Mouse (Mus musculus) CH12.LX (cell line): ENCODE results near the gene Kalrn. TPM values are rescaled to one million over a fixed set of nuclear protein-coding genes. Genes with fewer than 3 reads are reported as not detected.

Experiments
- DNase-seq: peaks from one replicate; pipeline ENCODE4 v3.0.0-alpha.2; 2013; ENCODE audit errors: extremely low read depth
- H3K27ac ChIP-seq: 2 replicates; pipeline ENCODE4 v1.5.1; 2012; ENCODE audit warnings: low read depth, mild to moderate bottlenecking, control low read depth, moderate library complexity; ENCODE audit not compliant: insufficient read depth
- H3K27me3 ChIP-seq: replicated peaks from 2 replicates; pipeline ENCODE3; 2012; ENCODE audit warnings: inconsistent platforms
- H3K36me3 ChIP-seq, 2 experiments: replicated peaks in 1 of 2; 2 replicates each; pipeline versions ENCODE3 to v1.6.1; 2012; ENCODE audit warnings: inconsistent platforms in 1 of 2, low read length in 1 of 2, mild to moderate bottlenecking in 1 of 2, mixed read lengths in 1 of 2, moderate library complexity in 1 of 2; ENCODE audit not compliant: control insufficient read depth in 1 of 2, insufficient read depth in 1 of 2
- H3K4me1 ChIP-seq, 2 experiments: 2 replicates each; pipeline ENCODE4 v1.6.1; 2012; ENCODE audit warnings: inconsistent platforms in 1 of 2, moderate library complexity in 1 of 2; ENCODE audit not compliant: insufficient read depth in 2 of 2, control insufficient read depth in 1 of 2
- H3K4me2 ChIP-seq: 2 replicates; pipeline ENCODE4 v1.6.1; 2012; ENCODE audit warnings: low read depth, mild to moderate bottlenecking, control low read depth; ENCODE audit not compliant: poor library complexity, insufficient read depth, severe bottlenecking
- H3K4me3 ChIP-seq, 3 experiments: fragments of 150-350 bp in 1 of 3; sonication (generic) in 1 of 3; replicated peaks in 1 of 3; 2 replicates each; pipeline versions ENCODE3 to v1.5.1; 2011 to 2012; ENCODE audit warnings: low read depth in 2 of 3, low read length in 2 of 3, mild to moderate bottlenecking in 2 of 3, moderate library complexity in 2 of 3, control low read depth in 1 of 3, improper control_type of control experiment in 1 of 3, inconsistent platforms in 1 of 3, mixed read lengths in 1 of 3; ENCODE audit not compliant: poor library complexity in 1 of 3
- H3K79me2 ChIP-seq: replicated peaks from 2 replicates; pipeline ENCODE4 v1.6.1; 2012; ENCODE audit warnings: mild to moderate bottlenecking, moderate library complexity; ENCODE audit not compliant: control insufficient read depth, poor library complexity, insufficient read depth, severe bottlenecking; ENCODE audit errors: extremely low read depth
- H3K9ac ChIP-seq: 2 replicates; pipeline ENCODE4 v1.6.1; 2012; ENCODE audit warnings: low read depth, mild to moderate bottlenecking, control low read depth, moderate library complexity; ENCODE audit not compliant: insufficient read depth
- H3K9me3 ChIP-seq: replicated peaks from 2 replicates; pipeline ENCODE3; 2012; ENCODE audit warnings: low read length, inconsistent platforms, mixed read lengths
- BHLHE40 ChIP-seq: IDR thresholded peaks from 2 replicates; pipeline ENCODE4 v1.6.1; 2011; ENCODE audit warnings: mild to moderate bottlenecking, low read depth, low read length, improper control_type of control experiment
- CHD1 ChIP-seq: IDR thresholded peaks from 2 replicates; pipeline ENCODE4 v1.6.1; 2012; ENCODE audit warnings: low read depth, low read length, improper control_type of control experiment, inconsistent platforms
- CHD2 ChIP-seq: IDR thresholded peaks from 2 replicates; pipeline ENCODE4 v1.6.1; 2011; ENCODE audit warnings: low read length, improper control_type of control experiment
- E2F4 ChIP-seq: IDR thresholded peaks from 2 replicates; pipeline ENCODE4 v1.6.1; 2011; ENCODE audit warnings: low read depth, low read length, improper control_type of control experiment; ENCODE audit not compliant: insufficient replicate concordance
- ELF1 ChIP-seq: IDR thresholded peaks from 2 replicates; pipeline ENCODE4 v1.6.1; 2014; ENCODE audit warnings: low read depth, mild to moderate bottlenecking, inconsistent platforms, low read length, improper control_type of control experiment
- EP300 ChIP-seq: IDR thresholded peaks from 2 replicates; pipeline ENCODE4 v1.6.1; 2011; ENCODE audit warnings: low read length, improper control_type of control experiment
- ETS1 ChIP-seq: conservative IDR thresholded peaks from 2 replicates; pipeline ENCODE4 v1.6.1; 2012; ENCODE audit warnings: low read depth, mild to moderate bottlenecking, inconsistent platforms, low read length, improper control_type of control experiment, moderate library complexity
- JUN ChIP-seq: IDR thresholded peaks from 2 replicates; pipeline ENCODE4 v1.6.1; 2011; ENCODE audit warnings: low read depth, mild to moderate bottlenecking, low read length, improper control_type of control experiment, moderate library complexity; ENCODE audit not compliant: insufficient read depth
- JUND ChIP-seq: conservative IDR thresholded peaks from 2 replicates; pipeline ENCODE4 v1.6.1; 2011; ENCODE audit warnings: low read depth, low read length, improper control_type of control experiment
- MAX ChIP-seq: IDR thresholded peaks from 2 replicates; pipeline ENCODE4 v1.6.1; 2011; ENCODE audit warnings: low read length, improper control_type of control experiment
- MEF2A ChIP-seq: IDR thresholded peaks from 2 replicates; pipeline ENCODE4 v1.6.1; 2014; ENCODE audit warnings: low read depth, mild to moderate bottlenecking, inconsistent platforms, low read length, improper control_type of control experiment, borderline replicate concordance
- MYC ChIP-seq: IDR thresholded peaks from 2 replicates; pipeline ENCODE4 v1.6.1; 2011; ENCODE audit warnings: low read depth, mild to moderate bottlenecking, improper control_type of control experiment, low read length
- NRF1 ChIP-seq: IDR thresholded peaks from 2 replicates; pipeline ENCODE4 v1.6.1; 2014; ENCODE audit warnings: low read depth, mild to moderate bottlenecking, inconsistent platforms, low read length, improper control_type of control experiment, moderate library complexity
- PAX5 ChIP-seq: IDR thresholded peaks from 2 replicates; pipeline ENCODE4 v1.6.1; 2012; ENCODE audit warnings: low read length, inconsistent platforms, mixed read lengths
- POLR2AphosphoS2 ChIP-seq: IDR thresholded peaks from 2 replicates; pipeline ENCODE4 v1.6.1; 2011; ENCODE audit warnings: low read depth, low read length, improper control_type of control experiment
- SMC3 ChIP-seq: IDR thresholded peaks from 2 replicates; pipeline ENCODE4 v1.6.1; 2011; ENCODE audit warnings: low read depth, low read length, improper control_type of control experiment
- dilution Hi-C: fragments of 300-500 bp; cut with MboI; formaldehyde crosslinking; loops from 2 replicates; pipeline ENCODE4 v1.14.3; 2020; ENCODE audit warnings: low sequenced_read_pairs; ENCODE audit not compliant: extremely low pct_unique_long_range_greater_than_20kb, extremely low pct_ligation_motif_present
- in situ Hi-C: fragments of 300-500 bp; cut with MboI; formaldehyde crosslinking; loops from 3 replicates; pipeline ENCODE4 v1.14.3; 2019; ENCODE audit warnings: low sequenced_read_pairs, low pct_ligation_motif_present, low pct_unique_long_range_greater_than_20kb, mixed read lengths
- polyA plus RNA-seq: library from polyadenylated mRNA; unstranded; fragments of >175 nt; gene quantifications from 2 replicates; pipeline ENCODE4 v1.2.1, GENCODE M21; 2012; ENCODE audit warnings: low read depth; ENCODE audit not compliant: insufficient read length
- total RNA-seq, 2 experiments: library from RNA; depleted of rRNA; stranded (reverse); fragments of 300-350 nt in 1 of 2; fragments of >200 nt in 1 of 2; gene quantifications; 2 replicates each; pipeline ENCODE4 v1.2.3; 2012 to 2014

The Kalrn gene
- total and polyA plus RNA-seq, 3 experiments: 0.08 to 0.09 TPM; not detected in 1

GRCm38 (mm10) chr16:34329431-34329873 lies 243.9 kb downstream of the Kalrn start:
- Histone ChIP-seq H3K4me3 (no peak overlapping the region), H3K27ac (no peak overlapping the region), H3K79me2 (no peaks in the 10 kb centered on the region), H3K36me3 (no peaks in the 10 kb centered on the region), H3K4me2 (no peak overlapping the region), H3K9me3 (no peaks in the 10 kb centered on the region), H3K9ac (no peak overlapping the region), H3K4me1 (no peaks in the 10 kb centered on the region), H3K27me3 (peaks cover 90% of the 10 kb centered on the region)
- TF ChIP-seq CHD2 (no peak), JUN (no peak), PAX5 (no peak), JUND (no peak), CHD1 (no peak), E2F4 (no peak), NRF1 (no peak), ELF1 (no peak), POLR2AphosphoS2 (no peak), MAX (no peak), EP300 (no peak), BHLHE40 (no peak), MYC (no peak), ETS1 (no peak)
- dilution Hi-C loops: no loop called here
- in situ Hi-C loops: no loop called here
- DNase-seq: no peak

GRCm38 (mm10) chr16:34327890-34328289 lies 245.4 kb downstream of the Kalrn start:
- in situ Hi-C loops (no loop called here), dilution Hi-C loops (no loop called here)
- Histone ChIP-seq H3K9ac (no peak overlapping the region), H3K27ac (no peak overlapping the region), H3K27me3 (peaks cover 92% of the 10 kb centered on the region), H3K36me3 (no peaks in the 10 kb centered on the region), H3K4me3 (no peak overlapping the region), H3K79me2 (no peaks in the 10 kb centered on the region), H3K9me3 (no peaks in the 10 kb centered on the region), H3K4me2 (no peak overlapping the region), H3K4me1 (no peaks in the 10 kb centered on the region)
- DNase-seq: no peak
- no peak for TF ChIP-seq CHD2
- TF ChIP-seq SMC3: no peak
- no peak for TF ChIP-seq MEF2A
- TF ChIP-seq, all 38 proteins: peak for 0
